Mouse (Mus musculus) hindbrain, embryonic 13.5 days (tissue): ENCODE data around the gene Snx20. TPM values are rescaled to one million over a fixed set of nuclear protein-coding genes. Genes with fewer than 3 reads are reported as not detected.
"Not testable (repeated sequence)": the region's sequence is repeated elsewhere in the genome, so short reads cannot be mapped to it uniquely, and the experiment has no call there.

ENCODE experiments used
- ATAC-seq: fragments of 200-750 bp; cut with Nextera tagmentation; 2 replicates; pipeline ENCODE4 v1.8.0; 2017; ENCODE audit warnings: moderate TSS enrichment; ENCODE audit not compliant: low FRiP score
- H3K27ac ChIP-seq: fragments of 300-500 bp; sonication (generic); 2 replicates; pipeline ENCODE4 v1.5.1; 2015; ENCODE audit warnings: inconsistent platforms, mild to moderate bottlenecking, moderate library complexity
- H3K27me3 ChIP-seq: fragments of 300-500 bp; sonication (generic); 2 replicates; pipeline ENCODE4 v1.6.1; 2015; ENCODE audit warnings: mild to moderate bottlenecking, inconsistent platforms
- H3K36me3 ChIP-seq: fragments of 300-500 bp; sonication (generic); 2 replicates; pipeline ENCODE4 v1.6.1; 2015; ENCODE audit warnings: mild to moderate bottlenecking, inconsistent platforms
- H3K4me1 ChIP-seq: fragments of 300-500 bp; sonication (generic); replicated peaks from 2 replicates; pipeline ENCODE4 v1.6.1; 2015; ENCODE audit warnings: inconsistent platforms
- H3K4me2 ChIP-seq: fragments of 300-500 bp; sonication (generic); 2 replicates; pipeline ENCODE4 v1.6.1; 2015; ENCODE audit warnings: inconsistent platforms, mild to moderate bottlenecking, moderate library complexity
- H3K4me3 ChIP-seq: fragments of 300-500 bp; sonication (generic); 2 replicates; pipeline ENCODE4 v1.5.1; 2015; ENCODE audit warnings: mild to moderate bottlenecking, inconsistent platforms
- H3K9ac ChIP-seq: fragments of 300-500 bp; sonication (generic); 2 replicates; pipeline ENCODE4 v1.6.1; 2015; ENCODE audit warnings: mild to moderate bottlenecking, inconsistent platforms
- H3K9me3 ChIP-seq: fragments of 300-500 bp; sonication (generic); 2 replicates; pipeline ENCODE4 v1.6.1; 2016; ENCODE audit warnings: inconsistent platforms
- WGBS: fragments of 180-500 bp; shearing (Covaris S2); methylation state at CpG from one replicate; pipeline ENCODE4 v1.1.7; 2015; 5-methylcytosine and 5-hydroxymethylcytosine counted together
- polyA plus RNA-seq: library from polyadenylated mRNA; unstranded; fragments of >200 nt; fragmentation: Nextera tagmentation; extraction: Ambion mirVana; gene quantifications from 2 replicates; pipeline ENCODE4 v1.2.1, GENCODE M21; 2015

Snx20 gene
- polyA plus RNA-seq, 1 experiment from 2014 or later, result 1.3 TPM

GRCm38 (mm10) chr8:88664947-88665346 lies 29.0 kb upstream of the Snx20 start:
- ATAC-seq, result no peak
- Histone ChIP-seq H3K9ac (no peak overlapping the region), H3K27me3 (0 out of 2 replicates have a peak, but pooled peaks cover 7% of the 10 kb centered on the region), H3K4me3 (no peak overlapping the region), H3K4me2 (no peak overlapping the region), H3K27ac (no peak overlapping the region), H3K4me1 (peaks cover 23% of the 10 kb centered on the region), H3K9me3 (no peaks in the 10 kb centered on the region), H3K36me3 (no peaks in the 10 kb centered on the region)
- 87% methylated on average over 19 of the region's 19 CpGs for WGBS

DNA sequence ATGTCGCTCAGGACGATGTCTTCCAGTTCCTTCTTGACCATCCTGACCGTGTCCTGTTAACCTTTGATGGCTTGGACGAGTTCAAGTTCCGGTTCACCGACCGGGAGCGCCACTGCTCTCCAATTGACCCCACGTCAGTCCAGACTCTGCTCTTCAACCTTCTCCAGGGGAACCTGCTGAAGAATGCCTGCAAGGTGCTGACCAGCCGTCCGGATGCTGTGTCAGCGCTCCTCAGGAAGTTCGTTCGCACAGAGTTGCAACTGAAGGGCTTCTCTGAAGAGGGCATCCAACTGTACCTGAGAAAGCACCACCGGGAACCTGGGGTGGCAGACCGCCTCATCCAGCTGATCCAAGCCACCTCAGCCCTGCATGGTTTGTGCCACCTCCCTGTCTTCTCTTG lies 28.2 kb upstream of the Snx20 start:
- Histone ChIP-seq H3K27me3 (0 out of 2 replicates have a peak, but pooled peaks cover 7% of the 10 kb centered on the region), H3K9ac (no peak overlapping the region), H3K36me3 (no peaks in the 10 kb centered on the region), H3K4me2 (no peak overlapping the region), H3K9me3 (no peaks in the 10 kb centered on the region), H3K4me3 (no peak overlapping the region), H3K27ac (no peak overlapping the region), H3K4me1 (peaks cover 20% of the 10 kb centered on the region)
- WGBS, result 72% methylated on average over 16 of the region's 16 CpGs
- ATAC-seq, result no peak

- Histone ChIP-seq H3K9ac (no peak overlapping the region), H3K4me2 (no peak overlapping the region)
- WGBS, result 84% methylated on average over 6 of the region's 6 CpGs
Measured at GRCm38 (mm10) chr8:88662401-88662821, 26.5 kb upstream of the Snx20 start.

DNA sequence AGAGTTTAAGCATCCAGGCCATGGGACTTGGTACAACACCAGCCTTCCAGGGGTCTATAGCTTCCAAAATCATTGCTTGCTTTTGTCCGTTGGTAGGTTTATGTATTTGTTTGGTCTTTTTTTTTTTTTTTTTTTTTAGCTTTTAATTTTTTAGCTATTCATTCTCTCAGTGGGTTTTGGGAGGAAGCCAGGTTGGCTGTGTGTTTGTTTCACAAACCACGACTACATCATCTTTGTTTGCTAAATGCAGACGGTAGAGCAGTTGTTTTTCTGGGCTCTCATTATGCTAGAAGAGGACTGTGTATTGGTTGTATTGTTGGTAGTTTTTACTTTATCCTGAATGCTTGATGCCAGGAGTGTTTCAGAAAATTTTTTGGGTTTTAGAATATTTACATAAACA lies 23.9 kb upstream of the Snx20 start:
- H3K4me3 ChIP-seq, result no peak overlapping the region
- 86% methylated on average over 3 of the region's 3 CpGs for WGBS
- no peaks in the 10 kb centered on the region for H3K36me3 ChIP-seq
- no peak overlapping the region for H3K27ac ChIP-seq
- no peak for ATAC-seq
- no peak overlapping the region for H3K4me2 ChIP-seq
- 0 out of 2 replicates have a peak, but pooled peaks cover 7% of the 10 kb centered on the region for H3K27me3 ChIP-seq
- no peak overlapping the region for H3K9ac ChIP-seq
- H3K9me3 ChIP-seq, result no peaks in the 10 kb centered on the region
- H3K4me1 ChIP-seq, result 0 out of 2 replicates have a peak, but pooled peaks cover 5% of the 10 kb centered on the region

More at GRCm38 (mm10) chr8:88662401-88662821, 26.5 kb upstream of the Snx20 start:
- ATAC-seq, result no peak
- Histone ChIP-seq H3K27ac (no peak overlapping the region), H3K9me3 (no peaks in the 10 kb centered on the region), H3K4me1 (0 out of 2 replicates have a peak, but pooled peaks cover 8% of the 10 kb centered on the region), H3K27me3 (0 out of 2 replicates have a peak, but pooled peaks cover 7% of the 10 kb centered on the region), H3K4me3 (no peak overlapping the region), H3K36me3 (no peaks in the 10 kb centered on the region)

- H3K36me3 ChIP-seq, result no peaks in the 10 kb centered on the region
- H3K9ac ChIP-seq, result no peak overlapping the region
- H3K27me3 ChIP-seq, result no peaks in the 10 kb centered on the region
- no peak overlapping the region for H3K27ac ChIP-seq
- no peak overlapping the region for H3K4me2 ChIP-seq
- no peaks in the 10 kb centered on the region for H3K9me3 ChIP-seq
- H3K4me1 ChIP-seq, result no peaks in the 10 kb centered on the region
- H3K4me3 ChIP-seq, result no peak overlapping the region
- ATAC-seq, result no peak
Measured at GRCm38 (mm10) chr8:88655334-88655733, 19.4 kb upstream of the Snx20 start.

DNA sequence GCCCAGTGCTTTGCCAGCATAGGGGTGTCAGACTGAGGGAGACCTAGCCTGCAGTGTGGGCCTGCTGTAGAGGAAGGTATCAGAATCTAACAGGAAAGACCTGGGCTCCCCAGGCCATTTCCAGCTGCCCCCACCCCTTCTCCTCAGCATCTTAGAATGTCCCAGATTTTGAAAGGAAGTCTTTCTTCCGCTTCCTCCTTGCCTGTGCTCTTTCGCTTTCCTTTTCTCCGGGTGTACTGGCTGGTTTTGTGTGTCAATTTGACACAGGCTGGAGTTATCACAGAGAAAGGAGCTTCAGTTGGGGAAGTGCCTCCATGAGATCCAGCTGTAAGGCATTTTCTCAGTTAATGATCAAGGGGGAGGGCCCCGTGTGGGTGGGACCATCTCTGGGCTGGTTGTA lies 15.2 kb upstream of the Snx20 start:
- not testable (repeated sequence) for ATAC-seq
- 77% methylated on average over 4 of the region's 4 CpGs for WGBS

DNA sequence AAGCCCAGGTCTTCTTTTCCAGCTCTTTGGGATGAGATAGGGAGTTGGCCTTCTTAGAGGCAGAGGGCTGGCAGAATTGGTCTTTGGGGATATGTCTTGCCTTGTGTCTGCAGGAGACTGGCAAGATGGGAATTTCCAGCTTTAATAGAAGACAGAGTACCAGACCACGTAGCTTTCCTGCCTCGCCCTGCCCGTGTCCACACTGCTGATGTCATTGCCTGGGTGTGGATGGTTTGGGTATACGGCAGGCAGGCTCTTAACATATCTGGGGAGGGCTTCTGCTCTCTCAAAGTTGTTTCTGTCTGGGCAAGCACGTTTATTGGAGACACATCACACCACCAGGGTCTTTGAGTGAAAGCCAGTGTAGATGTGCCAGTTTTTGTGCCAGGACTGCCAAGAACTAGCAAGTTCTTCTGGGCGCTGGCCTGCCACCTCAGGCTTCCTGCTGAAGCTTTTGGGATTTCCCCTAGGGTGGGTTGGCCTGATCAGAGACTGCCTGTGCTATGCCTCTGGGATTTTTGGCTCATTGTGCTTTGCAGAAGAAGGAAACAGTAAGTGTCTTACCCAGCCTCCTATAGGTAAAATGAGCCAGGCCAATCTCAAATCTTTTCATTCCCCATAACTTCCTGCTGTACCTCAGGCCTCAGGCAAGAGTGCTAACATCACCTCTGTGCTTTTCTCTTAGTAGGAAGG lies 14.2 kb upstream of the Snx20 start:
- Histone ChIP-seq H3K4me1 (peaks cover 15% of the 10 kb centered on the region), H3K9me3 (no peaks in the 10 kb centered on the region), H3K4me2 (no peak overlapping the region), H3K27me3 (peaks cover 27% of the 10 kb centered on the region), H3K27ac (no peak overlapping the region), H3K36me3 (no peaks in the 10 kb centered on the region), H3K9ac (no peak overlapping the region), H3K4me3 (no peak overlapping the region)
- 77% methylated on average over 6 of the region's 6 CpGs for WGBS
- no peak for ATAC-seq

More for the DNA sequence above, 15.2 kb upstream of the Snx20 start:
- not testable (repeated sequence) for H3K4me3 ChIP-seq, H3K4me2 ChIP-seq, H3K9me3 ChIP-seq, H3K9ac ChIP-seq, H3K36me3 ChIP-seq, H3K27ac ChIP-seq
- H3K27me3 ChIP-seq, result peaks cover 21% of the 10 kb centered on the region
- H3K4me1 ChIP-seq, result peaks cover 15% of the 10 kb centered on the region

DNA sequence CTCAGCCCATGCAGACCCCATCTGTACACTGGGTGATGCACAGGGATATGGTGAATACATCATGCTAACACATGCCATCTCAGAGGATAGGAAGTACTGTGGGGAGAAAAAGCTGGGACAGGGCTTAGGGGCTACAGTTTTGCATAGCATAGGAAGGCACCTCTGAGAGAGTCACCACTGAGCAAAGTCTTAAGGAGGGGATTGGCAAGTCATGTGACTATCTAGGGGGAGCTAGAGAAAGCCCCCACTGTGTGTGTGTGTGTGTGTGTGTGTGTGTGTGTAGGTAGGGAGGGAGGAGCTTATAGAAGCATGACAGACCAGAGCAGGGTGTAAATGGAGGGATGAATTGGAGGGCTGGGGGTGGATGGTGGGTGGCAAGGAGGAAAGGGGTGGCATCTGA lies 12.4 kb upstream of the Snx20 start:
- Histone ChIP-seq H3K4me1 (peaks cover 15% of the 10 kb centered on the region), H3K27ac (no peak overlapping the region), H3K4me3 (no peak overlapping the region), H3K27me3 (peaks cover 27% of the 10 kb centered on the region), H3K9ac (no peak overlapping the region), H3K36me3 (no peaks in the 10 kb centered on the region), H3K9me3 (no peaks in the 10 kb centered on the region), H3K4me2 (no peak overlapping the region)
- no peak for ATAC-seq

GRCm38 (mm10) chr8:88646837-88647778 lies 11.2 kb upstream of the Snx20 start, which contains the start of gene Nod2:
Nod2 (plus strand) TSS chr8:88647315.
- H3K4me1 ChIP-seq, result peaks cover 15% of the 10 kb centered on the region
- WGBS, result 9% methylated on average over 33 of the region's 33 CpGs
- ATAC-seq, result no peak
- no peaks in the 10 kb centered on the region for H3K9me3 ChIP-seq
- H3K4me3 ChIP-seq, result peak within 1 kb of the TSS; percentile 33
- no peaks in the 10 kb centered on the region for H3K36me3 ChIP-seq
- H3K27me3 ChIP-seq, result peaks cover 27% of the 10 kb centered on the region
- H3K9ac ChIP-seq, result peak within 1 kb of the TSS; percentile 59
- H3K27ac ChIP-seq, result no peak within 1 kb of the TSS
- peak within 1 kb of the TSS; percentile 55 for H3K4me2 ChIP-seq

DNA sequence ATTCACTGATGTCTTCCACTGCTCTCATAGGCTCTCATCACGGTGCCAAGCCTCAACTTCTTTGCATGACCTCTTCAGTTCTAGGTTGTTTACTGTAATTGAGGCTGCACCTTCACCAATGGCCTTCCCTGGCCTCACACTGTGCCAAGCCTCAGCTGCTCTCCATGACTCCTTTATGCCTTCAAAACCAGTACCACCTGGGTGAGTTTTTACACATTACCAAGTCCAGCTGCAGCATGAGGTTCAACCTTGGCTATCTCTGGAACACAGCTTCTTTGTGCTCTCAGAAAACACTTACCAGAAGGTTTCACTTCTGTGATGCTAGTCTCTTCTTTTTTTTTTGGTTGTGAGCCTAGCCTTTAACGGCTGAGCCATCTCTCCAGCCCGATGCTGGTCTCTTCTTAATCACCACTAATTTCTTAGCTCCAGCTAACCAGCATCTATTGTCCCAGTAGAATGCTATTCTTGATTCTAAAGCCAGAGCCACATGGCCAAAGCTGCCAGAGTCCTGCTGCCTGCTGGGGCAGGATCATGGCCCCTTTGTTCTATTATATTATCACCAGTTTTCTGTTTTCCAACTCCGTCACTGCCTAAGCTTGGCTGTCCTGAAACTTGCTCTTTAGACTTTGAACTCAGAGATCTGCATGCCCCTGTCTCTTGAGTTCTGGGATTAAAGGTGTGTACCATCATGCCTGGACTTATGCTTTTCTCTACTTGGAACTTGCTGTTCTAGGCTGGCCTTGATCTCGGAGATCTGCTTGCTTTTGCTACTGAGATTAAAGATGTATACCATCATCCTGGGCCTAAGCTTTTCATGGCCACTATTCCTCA lies 7.0 kb upstream of the Snx20 start:
- H3K36me3 ChIP-seq, result no peaks in the 10 kb centered on the region
- ATAC-seq, result no peak
- H3K9ac ChIP-seq, result no peak overlapping the region
- H3K4me2 ChIP-seq, result no peak overlapping the region
- no peaks in the 10 kb centered on the region for H3K9me3 ChIP-seq
- peaks cover 12% of the 10 kb centered on the region for H3K4me1 ChIP-seq
- no peak overlapping the region for H3K27ac ChIP-seq
- H3K4me3 ChIP-seq, result no peak overlapping the region
- WGBS, result 69% methylated on average over 5 of the region's 5 CpGs
- H3K27me3 ChIP-seq, result peaks cover 18% of the 10 kb centered on the region

- Histone ChIP-seq H3K27me3 (no peaks in the 10 kb centered on the region), H3K36me3 (no peaks in the 10 kb centered on the region), H3K4me2 (no peak overlapping the region), H3K4me3 (no peak overlapping the region), H3K9ac (no peak overlapping the region), H3K27ac (no peak overlapping the region), H3K9me3 (no peaks in the 10 kb centered on the region), H3K4me1 (0 out of 2 replicates have a peak, but pooled peaks cover 3% of the 10 kb centered on the region)
- ATAC-seq, result no peak
- 95% methylated on average over 3 of the region's 3 CpGs for WGBS
Measured at GRCm38 (mm10) chr8:88638908-88639307, 3.0 kb upstream of the Snx20 start.
